In the genomic region with DNA sequence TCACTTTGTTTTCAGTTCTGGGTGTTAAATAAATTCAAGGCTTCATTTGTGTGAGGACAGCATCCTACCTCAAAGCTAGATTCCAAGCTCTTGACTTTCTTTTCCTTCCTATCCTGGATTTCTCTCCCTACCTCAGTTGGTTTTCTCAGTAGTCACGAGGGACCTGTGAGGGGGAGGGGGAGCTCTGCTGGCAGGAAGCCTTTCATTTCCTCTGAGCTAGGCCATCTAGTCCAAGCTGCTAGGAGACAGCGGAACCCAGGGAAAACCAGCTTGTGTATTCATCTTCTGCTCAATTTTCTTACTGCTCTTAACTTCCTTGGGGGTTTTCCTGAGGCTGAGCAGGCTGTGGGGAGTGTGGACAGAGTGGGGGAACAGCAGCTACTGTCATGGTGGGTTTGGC, we compare ENCODE assay signal across 8 mouse cellular contexts. TPM values are rescaled to one million over a fixed set of nuclear protein-coding genes. Genes with fewer than 3 reads are reported as not detected.
DNase-seq lines count a peak whose midpoint lies in the region; ATAC-seq and TF ChIP-seq lines count a peak whose summit lies in the region.

No protein-coding gene starts in this region.

- no peaks in the 10 kb centered on the region for H3K27me3 ChIP-seq in lung, embryonic 15.5 days
- H3K27me3 ChIP-seq in stomach, postnatal 0 days (ENCODE audit: control insufficient read depth, insufficient read depth, low read length) = no peaks in the 10 kb centered on the region

- H3K4me3 ChIP-seq in lung, embryonic 15.5 days = no peak overlapping the region
- no peak overlapping the region for H3K4me3 ChIP-seq in stomach, postnatal 0 days (ENCODE audit: low read depth, low read length)

- no peak overlapping the region for H3K4me2 ChIP-seq in lung, embryonic 15.5 days
- H3K4me2 ChIP-seq in stomach, postnatal 0 days (replicated peaks; ENCODE audit: low read depth) = no peak overlapping the region

- no peak for TF ChIP-seq CTCF in stomach, postnatal 0 days (IDR thresholded peaks at IDR 0.05; ENCODE audit: low read depth)

- peak; percentile 43 for ATAC-seq in activated CD4-positive, CD25-positive, alpha-beta regulatory T cell, adult 4 months
- no peak for ATAC-seq in lung, embryonic 15.5 days (ENCODE audit: borderline replicate concordance, extremely low read depth, low FRiP score, low TSS enrichment)
- no peak for ATAC-seq in stomach, postnatal 0 days (ENCODE audit: low FRiP score, low TSS enrichment)
- ATAC-seq in erythroid progenitor cell, adult 5-6 weeks (replicated peaks; ENCODE audit: low FRiP score, poor library complexity, severe bottlenecking) = no peak

- peak overlapping the region; percentile 40 for H3K27ac ChIP-seq in lung, embryonic 15.5 days
- H3K27ac ChIP-seq in stomach, postnatal 0 days (replicated peaks) = peak overlapping the region; percentile 50; the same call in 1 of the 2 replicates

- 46% methylated on average over 2 of the region's 2 CpGs for WGBS in lung, embryonic 15.5 days
- 53% methylated on average over 2 of the region's 2 CpGs for WGBS in stomach, postnatal 0 days

- H3K36me3 ChIP-seq in lung, embryonic 15.5 days = peaks cover 40% of the 10 kb centered on the region
- H3K36me3 ChIP-seq in stomach, postnatal 0 days (ENCODE audit: control insufficient read depth, insufficient read depth, low read length) = peaks cover 2% of the 10 kb centered on the region; the same call in 1 of the 2 replicates

- no peak overlapping the region for H3K9ac ChIP-seq in lung, embryonic 15.5 days
- no peak overlapping the region for H3K9ac ChIP-seq in stomach, postnatal 0 days (ENCODE audit: low read length)

- H3K4me1 ChIP-seq in lung, embryonic 15.5 days = 0 out of 2 replicates have a peak, but pooled peaks cover 6% of the 10 kb centered on the region
- H3K4me1 ChIP-seq in stomach, postnatal 0 days (replicated peaks; ENCODE audit: control insufficient read depth, insufficient read depth) = no peaks in the 10 kb centered on the region

- intact Hi-C loops in gastrocnemius, postnatal 14 days (cut with DNase I; ENCODE audit: low total_unique reads) = no loop called here

- peak; percentile 25 for DNase-seq in gastrocnemius, postnatal 14 days
- DNase-seq in gastrocnemius, postnatal 4 days (ENCODE audit: low spot score in 2 of 2) = no peak
- peak; percentile 46 to 61 for DNase-seq in heart, adult 9 months (ENCODE audit: low spot score in 2 of 2)
- DNase-seq in kidney, postnatal 14 days = peak; percentile 73
- no peak for DNase-seq in stomach, postnatal 0 days (ENCODE audit: low spot score)

- no peak for TF ChIP-seq EP300 in stomach, postnatal 0 days (optimal IDR thresholded peaks at IDR 0.05)

- H3K9me3 ChIP-seq in lung, embryonic 15.5 days = no peaks in the 10 kb centered on the region
- no peaks in the 10 kb centered on the region for H3K9me3 ChIP-seq in stomach, postnatal 0 days (ENCODE audit: control insufficient read depth, low read length)

RNA-seq across cellular contexts. Expression of a gene that starts 55.0 kb away (rescaled TPM):
- 1 to 10 TPM; 1.4 to 2.1 TPM for total RNA-seq in gastrocnemius, postnatal 14 days (2021)
- total RNA-seq in gastrocnemius, postnatal 4 days (2021) = 1 to 10 TPM; 2.8 to 2.9 TPM
- polyA plus RNA-seq in activated CD4-positive, CD25-positive, alpha-beta regulatory T cell, adult 4 months (2017; shearing (Covaris generic)) = 1 to 10 TPM; 3.1 to 6.4 TPM
- polyA plus RNA-seq in lung, embryonic 15.5 days (2015; fragmentation: Nextera tagmentation; extraction: Ambion mirVana) = 3.7 and 4.0 TPM in 2 replicates
- 6.1 and 6.3 TPM in 2 replicates for polyA plus RNA-seq in stomach, postnatal 0 days (2015; fragmentation: Nextera tagmentation; extraction: Ambion mirVana)
- 5.4 TPM in 1 of 2 replicates, not detected in the other for total RNA-seq in erythroid progenitor cell, adult 5-6 weeks (2015; ENCODE audit: low replicate concordance)
- 3.1 TPM in 1 of 2 replicates, not detected in the other for total RNA-seq in erythroid progenitor cell, adult 5-6 weeks (2017; ENCODE audit: low replicate concordance)

RNA-seq across cellular contexts. Expression of a gene that starts 55.5 kb away (rescaled TPM):
- total RNA-seq in gastrocnemius, postnatal 14 days (2021) = 10 to 100 TPM; 61.1 to 65.0 TPM
- total RNA-seq in gastrocnemius, postnatal 4 days (2021) = 10 to 100 TPM; 63.7 to 76.2 TPM
- 1 to 10 TPM; 2.9 to 3.7 TPM for polyA plus RNA-seq in activated CD4-positive, CD25-positive, alpha-beta regulatory T cell, adult 4 months (2017; shearing (Covaris generic))
- 64.7 and 68.5 TPM in 2 replicates for polyA plus RNA-seq in lung, embryonic 15.5 days (2015; fragmentation: Nextera tagmentation; extraction: Ambion mirVana)
- polyA plus RNA-seq in stomach, postnatal 0 days (2015; fragmentation: Nextera tagmentation; extraction: Ambion mirVana) = 116 TPM in 2 replicates
- total RNA-seq in erythroid progenitor cell, adult 5-6 weeks (2015; ENCODE audit: low replicate concordance) = 3.8 TPM in 1 of 2 replicates, not detected in the other
- total RNA-seq in erythroid progenitor cell, adult 5-6 weeks (2017; ENCODE audit: low replicate concordance) = 1.4 and 2.8 TPM in 2 replicates

Comparison
In these comparisons a context has a peak if more than half of its experiments do, and no peak if none do; other contexts are left out.
1. DNase-seq: peak in gastrocnemius, postnatal 14 days (single experiment), heart, adult 9 months (2 of 2) and kidney, postnatal 14 days (single experiment); none in gastrocnemius, postnatal 4 days (0 of 2) and stomach, postnatal 0 days (single experiment).
2. RNA of a gene that starts 55.5 kb away (total RNA-seq): 63.7 to 76.2 TPM in gastrocnemius, postnatal 4 days and 61.1 to 65.0 TPM in gastrocnemius, postnatal 14 days; 1.4 to 3.8 TPM in erythroid progenitor cell, adult 5-6 weeks; every median in the first group is over 10 times any median in the second.